Mouse (Mus musculus) CD8-positive naive resting alpha-beta T cell, adult 57 days (primary cell): ENCODE results near the gene Cyp2c39. TPM values are rescaled to one million over a fixed set of nuclear protein-coding genes. Genes with fewer than 3 reads are reported as not detected.

Experiments used
- total RNA-seq: library from RNA; stranded (reverse); gene quantifications from one replicate; pipeline ENCODE4 v1.2.4, GENCODE M21; 2023

Gene Cyp2c39
- not detected for total RNA-seq

DNA sequence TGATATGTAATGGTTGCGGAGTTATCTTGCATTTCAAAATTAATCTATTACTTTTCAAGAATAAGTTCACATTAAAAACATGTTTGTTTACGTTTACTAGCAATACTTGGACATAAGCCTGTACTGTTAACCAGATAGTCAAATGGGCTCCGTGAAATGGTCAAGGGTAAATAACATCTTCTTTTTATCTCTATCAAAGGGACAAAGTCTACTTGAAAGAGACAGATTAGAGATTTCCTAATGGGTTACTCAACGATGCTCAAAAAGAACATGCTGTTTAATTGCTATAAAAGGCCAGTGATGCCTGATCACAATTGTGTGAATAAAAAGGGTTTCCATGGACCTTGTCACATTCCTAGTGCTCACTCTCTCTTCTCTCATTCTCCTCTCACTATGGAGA is at the start of gene Cyp2c39:
Gene Cyp2c39 (plus strand): TSS at position 329 of the 400 bp plus-strand sequence.

DNA sequence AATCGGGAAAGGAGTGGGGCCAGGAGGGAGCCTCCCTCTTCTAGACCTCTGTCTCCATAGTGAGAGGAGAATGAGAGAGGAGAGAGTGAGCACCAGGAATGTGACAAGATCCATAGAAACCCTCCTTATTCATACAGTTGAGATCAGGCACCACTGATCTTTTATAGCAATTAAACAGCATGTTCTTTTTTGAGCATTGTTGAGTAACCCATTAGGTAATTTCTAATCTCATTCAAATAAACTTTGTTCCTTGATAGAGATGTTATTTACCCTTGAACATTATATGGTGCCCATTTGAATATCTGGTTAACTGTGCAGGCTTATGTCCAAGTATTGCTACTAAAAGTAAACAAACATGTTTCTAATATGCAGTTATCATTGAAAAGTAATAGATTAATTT is 47.7 kb upstream of the Cyp2c39 start, which contains the start of gene Cyp2c38:
Gene Cyp2c38 (minus strand): TSS at position 135 of the 400 bp plus-strand sequence.

Other genes with a start within 250 kb of the Cyp2c39 start
- gene Cyp2c29, start 241.5 kb upstream of the Cyp2c39 start, total RNA-seq: not detected
- not detected for gene Cyp2c38, start 47.8 kb upstream of the Cyp2c39 start, total RNA-seq
- gene Cyp2c67, start 138.2 kb downstream of the Cyp2c39 start, total RNA-seq: not detected
- not detected for gene Cyp2c68, start 230.2 kb downstream of the Cyp2c39 start, total RNA-seq